Mouse (Mus musculus) hindbrain, embryonic 15.5 days (tissue): ENCODE measurements around the gene N4bp2. TPM values are rescaled to one million over a fixed set of nuclear protein-coding genes. Genes with fewer than 3 reads are reported as not detected.
"Not testable (repeated sequence)": the region's sequence is repeated elsewhere in the genome, so short reads cannot be mapped to it uniquely, and the experiment has no call there.

Experiments
- ATAC-seq: fragments of 200-750 bp; cut with Nextera tagmentation; 2 replicates; pipeline ENCODE4 v1.8.0; 2017; ENCODE audit warnings: low read depth, moderate number of reproducible peaks, moderate TSS enrichment; ENCODE audit not compliant: low FRiP score
- H3K27ac ChIP-seq: fragments of 300-500 bp; sonication (generic); replicated peaks from 2 replicates; pipeline ENCODE4 v1.5.1; 2015; ENCODE audit warnings: mild to moderate bottlenecking, inconsistent platforms
- H3K27me3 ChIP-seq: fragments of 300-500 bp; sonication (generic); 2 replicates; pipeline ENCODE4 v1.6.1; 2015; ENCODE audit warnings: control low read depth, inconsistent platforms
- H3K36me3 ChIP-seq: fragments of 300-500 bp; sonication (generic); 2 replicates; pipeline ENCODE4 v1.6.1; 2015; ENCODE audit warnings: control low read depth, inconsistent platforms
- H3K4me1 ChIP-seq: fragments of 300-500 bp; sonication (generic); replicated peaks from 2 replicates; pipeline ENCODE4 v1.6.1; 2015; ENCODE audit warnings: control low read depth, inconsistent platforms
- H3K4me2 ChIP-seq: fragments of 300-500 bp; sonication (generic); 2 replicates; pipeline ENCODE4 v1.6.1; 2015; ENCODE audit warnings: moderate library complexity, mild to moderate bottlenecking, inconsistent platforms
- H3K4me3 ChIP-seq: fragments of 300-500 bp; sonication (generic); 2 replicates; pipeline ENCODE4 v1.5.1; 2015; ENCODE audit warnings: mild to moderate bottlenecking, inconsistent platforms
- H3K9ac ChIP-seq: fragments of 300-500 bp; sonication (generic); 2 replicates; pipeline ENCODE4 v1.6.1; 2015; ENCODE audit warnings: inconsistent platforms
- H3K9me3 ChIP-seq: fragments of 300-500 bp; sonication (generic); 2 replicates; pipeline ENCODE4 v1.6.1; 2016; ENCODE audit warnings: control low read depth, inconsistent platforms
- WGBS: fragments of 180-500 bp; shearing (Covaris S2); methylation state at CpG from one replicate; pipeline ENCODE4 v1.1.7; 2015; 5-methylcytosine and 5-hydroxymethylcytosine counted together
- polyA plus RNA-seq: library from polyadenylated mRNA; unstranded; fragments of >200 nt; fragmentation: Nextera tagmentation; extraction: Ambion mirVana; gene quantifications from 2 replicates; pipeline ENCODE4 v1.2.1, GENCODE M21; 2015

N4bp2 gene
- 14.3 and 15.7 TPM in 2 replicates for polyA plus RNA-seq

- Histone ChIP-seq H3K4me3 (peak within 1 kb of the TSS; percentile 65), H3K9ac (peak within 1 kb of the TSS; percentile 81), H3K9me3 (no peaks in the 10 kb centered on the region), H3K4me2 (peak within 1 kb of the TSS; percentile 81), H3K4me1 (peaks cover 11% of the 10 kb centered on the region), H3K27ac (peak within 1 kb of the TSS; percentile 99), H3K36me3 (no peaks in the 10 kb centered on the region), H3K27me3 (no peaks in the 10 kb centered on the region)
- peak; percentile 48 for ATAC-seq
- 1% methylated on average over 71 of the region's 80 CpGs for WGBS
Observed at GRCm38 (mm10) chr5:65763088-65763915, at the start of gene N4bp2. Gene N4bp2 (plus strand): TSS chr5:65763521.

- ATAC-seq, result no peak
- Histone ChIP-seq H3K4me1 (no peaks in the 10 kb centered on the region), H3K9me3 (no peaks in the 10 kb centered on the region), H3K27me3 (no peaks in the 10 kb centered on the region), H3K9ac (no peak overlapping the region), H3K4me2 (no peak overlapping the region), H3K36me3 (no peaks in the 10 kb centered on the region), H3K27ac (no peak overlapping the region), H3K4me3 (no peak overlapping the region)
- WGBS, result 91% methylated on average over 6 of the region's 6 CpGs
Observed at GRCm38 (mm10) chr5:65715084-65715483, 48.2 kb upstream of the N4bp2 start.

- ATAC-seq, result no peak
- Histone ChIP-seq H3K36me3 (no peaks in the 10 kb centered on the region), H3K27me3 (no peaks in the 10 kb centered on the region), H3K4me1 (no peaks in the 10 kb centered on the region), H3K4me3 (no peak overlapping the region), H3K27ac (no peak overlapping the region), H3K9me3 (no peaks in the 10 kb centered on the region), H3K4me2 (no peak overlapping the region), H3K9ac (no peak overlapping the region)
- 87% methylated on average over 18 of the region's 18 CpGs for WGBS
Observed at GRCm38 (mm10) chr5:65717063-65717902, 46.0 kb upstream of the N4bp2 start.

GRCm38 (mm10) chr5:65717903-65718211, 45.5 kb upstream of the N4bp2 start:
- not testable (repeated sequence) for H3K36me3 ChIP-seq, H3K9me3 ChIP-seq, H3K9ac ChIP-seq, H3K4me3 ChIP-seq, H3K27ac ChIP-seq, H3K4me2 ChIP-seq, ATAC-seq, H3K27me3 ChIP-seq, H3K4me1 ChIP-seq
- WGBS, result 96% methylated on average over 8 of the region's 8 CpGs

GRCm38 (mm10) chr5:65718368-65718767, 45.0 kb upstream of the N4bp2 start:
- WGBS, result 28% methylated on average over 3 of the region's 3 CpGs
- no peak overlapping the region for H3K9ac ChIP-seq
- H3K36me3 ChIP-seq, result no peaks in the 10 kb centered on the region
- no peaks in the 10 kb centered on the region for H3K4me1 ChIP-seq
- no peaks in the 10 kb centered on the region for H3K9me3 ChIP-seq
- no peak overlapping the region for H3K4me2 ChIP-seq
- no peak for ATAC-seq
- H3K4me3 ChIP-seq, result no peak overlapping the region
- H3K27me3 ChIP-seq, result no peaks in the 10 kb centered on the region
- H3K27ac ChIP-seq, result no peak overlapping the region

GRCm38 (mm10) chr5:65724311-65725054, 38.8 kb upstream of the N4bp2 start:
- H3K9me3 ChIP-seq, result no peaks in the 10 kb centered on the region
- H3K27ac ChIP-seq, result peak overlapping the region; percentile 84
- H3K9ac ChIP-seq, result peak overlapping the region; percentile 53
- no peaks in the 10 kb centered on the region for H3K36me3 ChIP-seq
- WGBS, result 1% methylated on average over 23 of the region's 23 CpGs
- peak overlapping the region; percentile 44 for H3K4me3 ChIP-seq
- no peaks in the 10 kb centered on the region for H3K27me3 ChIP-seq
- H3K4me2 ChIP-seq, result peak overlapping the region; percentile 76
- H3K4me1 ChIP-seq, result peaks cover 9% of the 10 kb centered on the region
- peak; percentile 88 for ATAC-seq

- H3K4me1 ChIP-seq, result no peaks in the 10 kb centered on the region
- no peaks in the 10 kb centered on the region for H3K9me3 ChIP-seq
- H3K36me3 ChIP-seq, result no peaks in the 10 kb centered on the region
- H3K27me3 ChIP-seq, result no peaks in the 10 kb centered on the region
- no peak overlapping the region for H3K4me3 ChIP-seq
- no peak overlapping the region for H3K27ac ChIP-seq
- no peak overlapping the region for H3K4me2 ChIP-seq
- 64% methylated on average over 9 of the region's 9 CpGs for WGBS
- no peak overlapping the region for H3K9ac ChIP-seq
- ATAC-seq, result no peak
Observed at GRCm38 (mm10) chr5:65731173-65732007, 31.9 kb upstream of the N4bp2 start.

- WGBS, result 87% methylated on average over 2 of the region's 2 CpGs
- H3K4me3 ChIP-seq, result no peak overlapping the region
- no peak overlapping the region for H3K9ac ChIP-seq
- no peaks in the 10 kb centered on the region for H3K4me1 ChIP-seq
- H3K36me3 ChIP-seq, result no peaks in the 10 kb centered on the region
- H3K4me2 ChIP-seq, result no peak overlapping the region
- H3K27ac ChIP-seq, result no peak overlapping the region
- no peaks in the 10 kb centered on the region for H3K9me3 ChIP-seq
- H3K27me3 ChIP-seq, result no peaks in the 10 kb centered on the region
- ATAC-seq, result no peak
Observed at GRCm38 (mm10) chr5:65735601-65736000, 27.7 kb upstream of the N4bp2 start.

GRCm38 (mm10) chr5:65739366-65739765, 24.0 kb upstream of the N4bp2 start:
- H3K9ac ChIP-seq, result no peak overlapping the region
- no peak overlapping the region for H3K4me2 ChIP-seq
- no peaks in the 10 kb centered on the region for H3K27me3 ChIP-seq
- no peaks in the 10 kb centered on the region for H3K36me3 ChIP-seq
- H3K4me1 ChIP-seq, result no peaks in the 10 kb centered on the region
- 95% methylated on average over 3 of the region's 3 CpGs for WGBS
- no peak for ATAC-seq
- H3K9me3 ChIP-seq, result no peaks in the 10 kb centered on the region
- H3K27ac ChIP-seq, result no peak overlapping the region
- no peak overlapping the region for H3K4me3 ChIP-seq

GRCm38 (mm10) chr5:65746908-65747307, 16.4 kb upstream of the N4bp2 start:
- no peak overlapping the region for H3K4me3 ChIP-seq
- H3K9ac ChIP-seq, result no peak overlapping the region
- H3K36me3 ChIP-seq, result no peaks in the 10 kb centered on the region
- no peak overlapping the region for H3K4me2 ChIP-seq
- no peaks in the 10 kb centered on the region for H3K9me3 ChIP-seq
- WGBS, result 84% methylated on average over 5 of the region's 5 CpGs
- no peaks in the 10 kb centered on the region for H3K27me3 ChIP-seq
- no peak overlapping the region for H3K27ac ChIP-seq
- ATAC-seq, result no peak
- H3K4me1 ChIP-seq, result no peaks in the 10 kb centered on the region

GRCm38 (mm10) chr5:65748386-65748785, 14.9 kb upstream of the N4bp2 start:
- no peak overlapping the region for H3K27ac ChIP-seq
- no peaks in the 10 kb centered on the region for H3K4me1 ChIP-seq
- H3K4me2 ChIP-seq, result no peak overlapping the region
- no peaks in the 10 kb centered on the region for H3K36me3 ChIP-seq
- H3K9me3 ChIP-seq, result no peaks in the 10 kb centered on the region
- no peaks in the 10 kb centered on the region for H3K27me3 ChIP-seq
- ATAC-seq, result no peak
- no peak overlapping the region for H3K9ac ChIP-seq
- no peak overlapping the region for H3K4me3 ChIP-seq
- WGBS, result 38% methylated on average over 2 of the region's 2 CpGs
